Mouse (Mus musculus) left cerebral cortex, postnatal 36 days (tissue): Measurements from ENCODE around the gene Wdr17. TPM values are rescaled to one million over a fixed set of nuclear protein-coding genes. Genes with fewer than 3 reads are reported as not detected.
A peak's percentile ranks its signal among the peaks of the same experiment; 100 is the strongest.

Experiments used
- DNase-seq, 2 experiments: peaks; one replicate each; pipeline ENCODE4 v3.0.0; 2021 to 2022; ENCODE audit warnings: low spot score in 2 of 2, mixed read lengths in 1 of 2
- intact Hi-C: fragments of 180-260 bp; cut with DNase I; formaldehyde crosslinking; loops from one replicate; pipeline ENCODE4 v1.15.1; 2025
- total RNA-seq, 2 experiments: library from RNA; stranded (reverse); gene quantifications; 2 replicates each; pipeline ENCODE4 v1.2.3; 2021

The Wdr17 gene
- 10 to 100 TPM; 39.0 to 45.1 TPM for total RNA-seq

DNA sequence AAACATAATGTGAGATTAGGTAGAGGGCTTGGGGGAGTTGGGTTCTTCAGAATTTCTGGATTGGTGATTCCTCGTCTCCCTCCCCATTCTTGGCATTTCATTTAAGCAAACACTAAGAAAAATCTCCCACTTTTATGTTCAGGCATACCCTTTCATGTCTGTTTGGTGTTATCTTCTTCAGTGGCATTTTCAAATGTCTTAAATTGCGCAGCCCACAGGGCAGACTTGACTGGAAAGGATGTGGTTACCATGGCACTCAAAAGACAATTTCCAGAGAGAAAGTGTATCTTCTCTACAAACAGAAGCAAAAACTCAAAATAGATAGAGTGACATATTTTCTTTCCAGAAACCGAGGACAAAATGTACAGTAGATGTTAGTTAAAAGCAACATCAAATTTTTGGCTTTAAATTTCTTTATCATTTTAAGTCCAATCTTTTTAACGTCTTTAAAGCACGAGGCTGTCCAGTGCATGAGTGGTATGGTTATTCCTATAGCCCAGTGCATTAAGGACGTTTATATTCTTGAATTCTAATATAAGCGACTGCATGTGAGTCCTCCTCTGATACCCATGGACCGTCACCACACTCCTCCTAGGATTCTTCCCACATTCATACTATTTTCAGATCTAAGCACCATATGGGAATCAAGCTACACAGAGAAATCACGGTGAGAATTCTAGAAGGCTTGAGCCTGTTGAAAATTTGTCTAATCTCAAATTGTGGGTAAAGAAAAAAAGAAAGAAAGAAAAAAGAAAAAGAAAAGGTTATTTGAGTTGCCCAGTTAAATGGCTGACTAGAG, at the start of gene Wdr17:
Wdr17 (minus strand) TSS at position 198 of the 799 bp plus-strand sequence.
- intact Hi-C loops, result loop anchor here (5.0 kb wide), 1 partner anchor 65 kb away; the partner anchor contains the start of gene Gpm6a
- peak in 1 of 2 experiments; percentile 34 for DNase-seq

GRCm38 (mm10) chr8:54932306-54932705, 45.3 kb upstream of the Wdr17 start:
- intact Hi-C loops, result no loop called here
- DNase-seq, result no peak

- DNase-seq, result no peak
- intact Hi-C loops, result no loop called here
Measured at GRCm38 (mm10) chr8:54924936-54925335, 38.0 kb upstream of the Wdr17 start.

GRCm38 (mm10) chr8:54922160-54922855, 35.3 kb upstream of the Wdr17 start:
- DNase-seq, result peak; percentile 18 to 26
- intact Hi-C loops, result no loop called here

- intact Hi-C loops, result no loop called here
- DNase-seq, result no peak
Measured at GRCm38 (mm10) chr8:54917710-54918109, 30.7 kb upstream of the Wdr17 start.

DNA sequence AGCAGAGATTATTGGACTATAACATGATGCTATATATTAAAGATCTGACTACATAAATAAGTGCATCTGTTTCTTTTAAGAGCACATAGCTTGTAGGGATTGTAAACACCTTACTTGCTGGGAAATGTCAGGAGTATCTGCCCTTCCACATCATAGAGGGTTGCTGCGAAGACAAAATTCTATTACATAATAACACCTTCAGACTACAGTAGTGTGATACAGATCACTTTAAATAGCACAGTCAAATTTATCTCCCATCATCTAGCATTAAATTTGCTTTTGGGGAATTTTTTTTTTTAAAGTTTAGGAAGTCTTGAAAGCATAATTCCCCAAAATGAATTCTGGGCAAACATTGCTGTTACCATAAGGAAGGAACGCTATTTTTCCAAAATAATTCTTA, 25.9 kb upstream of the Wdr17 start:
- intact Hi-C loops, result no loop called here
- no peak for DNase-seq

DNA sequence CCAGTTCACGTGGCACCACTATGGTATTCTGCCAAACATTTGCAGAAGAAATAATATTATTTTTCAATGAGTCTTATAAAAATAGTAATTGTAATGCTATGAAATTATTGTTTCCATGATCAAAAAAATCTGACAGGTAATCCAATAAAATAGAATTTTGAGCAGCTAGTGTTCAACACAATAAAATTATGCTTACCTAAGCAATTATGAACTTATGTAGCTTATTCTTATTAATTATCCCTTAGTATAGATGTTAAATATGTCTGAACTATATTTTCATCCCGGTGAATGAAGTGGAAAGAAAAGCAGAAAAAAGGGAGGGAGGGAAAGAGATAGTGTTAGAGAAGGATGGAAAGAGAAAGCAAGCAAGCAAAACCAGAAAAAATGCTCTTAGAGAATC, 12.5 kb upstream of the Wdr17 start:
- intact Hi-C loops, result no loop called here
- no peak for DNase-seq

- DNase-seq, result no peak
- intact Hi-C loops, result no loop called here
Measured at GRCm38 (mm10) chr8:54894637-54895322, 7.8 kb upstream of the Wdr17 start.

DNA sequence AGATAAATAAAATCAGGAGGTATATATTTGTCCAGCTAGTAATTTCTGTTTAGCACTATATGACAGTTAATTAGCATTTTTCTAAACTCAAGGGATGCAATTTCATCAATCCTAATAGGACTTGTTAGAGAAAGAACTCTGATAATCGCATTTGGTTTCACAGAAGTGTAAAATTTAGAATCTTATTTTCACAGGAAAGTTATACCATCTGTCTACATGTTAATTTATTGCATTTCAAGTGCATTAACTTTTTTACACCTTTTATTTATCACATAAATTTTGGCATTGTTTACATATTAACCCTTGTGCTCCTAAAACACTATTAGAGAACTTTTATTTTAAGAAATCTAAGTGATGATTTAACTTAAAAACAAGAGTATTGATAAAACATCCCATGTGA, 7.2 kb upstream of the Wdr17 start:
- intact Hi-C loops, result no loop called here
- no peak for DNase-seq

GRCm38 (mm10) chr8:54886560-54886959, 424 bp downstream of the Wdr17 start:
- peak in 1 of 2 experiments; percentile 35 for DNase-seq
- intact Hi-C loops, result loop anchor here (5.0 kb wide), 1 partner anchor 66 kb away; the partner anchor contains the start of gene Gpm6a

GRCm38 (mm10) chr8:54876458-54876857, 10.5 kb downstream of the Wdr17 start:
- no peak for DNase-seq
- intact Hi-C loops, result no loop called here

DNA sequence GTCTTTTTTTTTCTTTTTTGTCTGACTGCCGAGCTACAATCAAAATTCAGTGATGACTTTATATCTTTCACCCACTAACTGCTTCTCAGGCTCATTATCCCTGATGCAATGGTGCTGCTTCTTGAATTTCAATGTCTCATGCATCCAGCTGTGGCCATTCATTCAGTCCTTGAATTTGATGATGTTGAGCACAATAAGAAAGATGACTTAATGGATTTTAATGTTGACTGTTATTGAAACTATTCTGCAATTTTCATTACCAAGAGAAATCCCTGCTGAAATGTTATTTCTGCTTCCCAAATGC, 22.3 kb downstream of the Wdr17 start:
- DNase-seq, result no peak
- intact Hi-C loops, result loop anchor here (10.0 kb wide), 1 partner anchor 90 kb away; the partner anchor contains the start of gene Gpm6a

DNA sequence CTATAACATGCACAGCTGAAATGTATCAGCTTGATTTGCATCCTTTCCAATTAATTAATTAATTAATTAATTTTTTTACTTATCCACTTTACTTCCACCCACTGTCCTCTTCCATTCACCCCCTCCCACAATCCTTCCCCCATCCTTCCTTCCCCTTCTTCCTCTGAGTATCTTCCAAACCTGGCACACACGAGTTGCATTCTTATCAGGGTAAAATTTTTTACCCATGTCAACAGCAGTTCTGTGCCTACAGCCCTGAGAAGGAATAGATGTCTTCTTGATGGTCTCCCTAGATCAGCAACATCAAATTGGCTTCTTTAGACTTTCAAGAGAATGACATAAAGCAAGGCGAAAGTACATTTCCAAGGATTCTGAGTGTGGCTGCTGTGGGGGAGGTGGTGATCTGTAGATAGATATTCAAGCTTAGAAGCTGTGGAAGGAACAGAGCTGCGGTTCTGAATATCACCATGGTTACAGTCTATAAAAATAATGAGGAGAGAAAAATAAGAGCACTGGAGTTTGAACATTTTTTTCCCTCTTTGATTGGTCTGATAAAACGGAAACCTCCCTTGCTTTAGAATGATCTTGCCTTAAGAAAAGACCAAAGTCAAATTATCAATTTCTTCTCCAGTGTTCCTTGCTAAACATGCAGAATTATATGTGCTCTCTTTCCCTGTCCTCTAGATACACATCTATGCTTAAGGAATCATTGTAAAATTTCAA, 22.8 kb downstream of the Wdr17 start:
- intact Hi-C loops, result loop anchor here (10.0 kb wide), 1 partner anchor 91 kb away; the partner anchor contains the start of gene Gpm6a

DNA sequence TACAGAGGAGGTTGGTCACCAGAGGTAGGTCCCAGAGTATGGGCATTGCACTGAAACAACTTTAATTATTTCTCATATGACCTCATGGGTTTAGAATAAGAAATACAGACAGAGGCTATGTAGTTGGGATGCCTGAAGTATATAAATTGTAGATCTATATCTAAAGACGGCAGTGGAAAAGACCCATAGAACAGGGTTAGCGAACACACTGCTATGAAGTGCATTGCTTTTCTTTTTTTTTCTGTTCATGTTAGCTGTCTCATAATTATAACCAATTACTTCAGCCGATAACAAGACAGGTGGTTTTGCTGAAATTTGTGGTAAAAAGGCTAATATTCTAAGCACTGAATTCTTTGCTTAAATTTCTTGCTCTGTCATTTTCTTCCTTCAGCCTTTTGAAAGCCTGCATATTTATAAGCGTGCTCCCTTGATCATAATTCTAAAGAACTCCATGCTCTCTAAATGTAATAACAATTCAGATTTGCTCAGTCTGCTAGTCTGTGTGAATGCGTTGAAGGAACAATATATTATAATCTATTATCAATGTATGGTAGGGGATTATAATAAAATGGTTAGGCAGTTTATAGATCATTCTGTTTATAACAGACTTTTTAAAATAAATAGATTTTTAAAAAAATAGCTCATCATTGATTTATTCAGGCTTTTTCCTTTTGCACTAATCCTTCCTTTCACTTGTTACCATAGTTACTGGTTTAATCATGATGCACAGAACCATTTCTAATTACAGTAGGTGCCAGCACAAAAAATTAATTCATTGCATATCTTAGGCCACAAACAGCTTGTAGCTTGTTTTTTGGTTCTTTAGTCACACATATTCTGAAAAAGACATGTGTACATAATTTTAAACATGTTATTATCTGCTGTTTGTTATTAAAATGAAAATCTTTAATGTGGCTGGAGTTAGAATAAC, 50.7 kb downstream of the Wdr17 start:
- intact Hi-C loops, result loop anchor here (10.0 kb wide), 1 partner anchor 119 kb away; the partner anchor contains the start of gene Gpm6a
- no peak for DNase-seq

More for the DNA sequence above, 22.8 kb downstream of the Wdr17 start:
- DNase-seq, result peak; percentile 30 to 50

- DNase-seq, result no peak
- intact Hi-C loops, result loop anchor here (5.0 to 10.0 kb wide), 2 partner anchors 93 to 125 kb away; partner anchors contain the start of gene Gpm6a
Measured at GRCm38 (mm10) chr8:54829794-54830426, 57.1 kb downstream of the Wdr17 start.

- intact Hi-C loops, result loop anchor here (5.0 kb wide), 1 partner anchor 91 kb away; no protein-coding TSS in a partner anchor
- DNase-seq, result no peak
Measured at GRCm38 (mm10) chr8:54827974-54828373, 59.0 kb downstream of the Wdr17 start.

DNA sequence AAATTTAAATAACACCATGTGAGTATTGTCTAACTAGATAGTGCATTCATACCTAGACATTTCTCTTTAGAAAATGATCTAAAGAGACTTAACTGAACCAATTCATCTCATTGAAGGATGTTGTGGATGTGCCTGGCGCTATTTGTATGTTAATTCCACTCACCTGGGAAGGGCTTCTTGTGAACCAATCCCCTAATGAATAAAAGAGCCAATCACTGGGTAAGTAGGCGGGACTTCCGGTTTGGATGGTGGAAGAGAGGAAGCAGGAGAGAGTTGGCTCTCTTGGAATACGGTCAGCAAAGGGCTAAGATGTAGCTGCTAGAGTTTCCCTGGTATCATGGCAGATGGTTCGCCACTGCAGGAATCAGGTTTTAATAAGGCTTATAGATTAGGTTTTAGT, 64.0 kb downstream of the Wdr17 start:
- DNase-seq, result no peak
- intact Hi-C loops, result no loop called here

- intact Hi-C loops, result no loop called here
- no peak for DNase-seq
Measured at GRCm38 (mm10) chr8:54818651-54819050, 68.3 kb downstream of the Wdr17 start.
